Mouse (Mus musculus) heart, postnatal 0 days (tissue): ENCODE measurements at regions not wholly inside any gene's neighbourhood (a gene's known extent, or its start where the extent isn't known, plus 50 kb on each side); places are given as distances from the start of the nearest gene placed in this dataset.

Experiments used
- ATAC-seq: fragments of 200-750 bp; cut with Nextera tagmentation; 2 replicates; pipeline ENCODE4 v1.8.0; 2017; ENCODE audit warnings: low read depth, moderate number of reproducible peaks, moderate library complexity; ENCODE audit not compliant: insufficient read depth
- DNase-seq: peaks from one replicate; pipeline ENCODE4 v3.0.0-alpha.2; 2016; ENCODE audit warnings: low spot score
- H3K27ac ChIP-seq: fragments of 300-500 bp; sonication (generic); 2 replicates; pipeline ENCODE4 v1.5.1; 2014; ENCODE audit warnings: low read depth, mild to moderate bottlenecking
- H3K27me3 ChIP-seq: fragments of 300-500 bp; sonication (generic); 2 replicates; pipeline ENCODE4 v1.6.1; 2014; ENCODE audit warnings: low read length, mixed read lengths; ENCODE audit not compliant: control insufficient read depth, insufficient read depth
- H3K36me3 ChIP-seq: fragments of 300-500 bp; sonication (generic); replicated peaks from 2 replicates; pipeline ENCODE4 v1.6.1; 2014; ENCODE audit warnings: low read length, mixed read lengths; ENCODE audit not compliant: control insufficient read depth, insufficient read depth
- H3K4me1 ChIP-seq: fragments of 300-500 bp; sonication (generic); 2 replicates; pipeline ENCODE4 v1.6.1; 2014; ENCODE audit warnings: antibody characterized with exemption; ENCODE audit not compliant: control insufficient read depth, insufficient read depth
- H3K4me2 ChIP-seq: fragments of 300-500 bp; sonication (generic); 2 replicates; pipeline ENCODE4 v1.6.1; 2014; ENCODE audit warnings: low read depth, mild to moderate bottlenecking, low read length, moderate library complexity
- H3K4me3 ChIP-seq: fragments of 300-500 bp; sonication (generic); 2 replicates; pipeline ENCODE4 v1.5.1; 2014; ENCODE audit warnings: low read depth, low read length
- H3K9ac ChIP-seq: fragments of 300-500 bp; sonication (generic); replicated peaks from 2 replicates; pipeline ENCODE4 v1.6.1; 2014; ENCODE audit warnings: low read depth, low read length, mixed read lengths
- H3K9me3 ChIP-seq: fragments of 300-500 bp; sonication (generic); replicated peaks from 2 replicates; pipeline ENCODE4 v1.6.1; 2016; ENCODE audit warnings: low read length; ENCODE audit not compliant: control insufficient read depth
- CTCF ChIP-seq: IDR thresholded peaks from 2 replicates; pipeline ENCODE4 v1.5.1; 2016; ENCODE audit warnings: antibody characterized with exemption, control low read depth, low read depth
- EP300 ChIP-seq: IDR thresholded peaks from 2 replicates; pipeline ENCODE4 v1.6.1; 2016; ENCODE audit warnings: antibody characterized with exemption, low read depth
- WGBS: fragments of 180-500 bp; shearing (Covaris S2); extraction: QIAGEN DNeasy Blood & Tissue Kit; methylation state at CpG from one replicate; pipeline ENCODE4 v1.1.7; 2014; 5-methylcytosine and 5-hydroxymethylcytosine counted together

- Histone ChIP-seq H3K9ac (no peak overlapping the region), H3K27me3 (no peaks in the 10 kb centered on the region), H3K9me3 (no peaks in the 10 kb centered on the region), H3K4me3 (no peak overlapping the region), H3K36me3 (no peaks in the 10 kb centered on the region), H3K4me1 (no peaks in the 10 kb centered on the region), H3K27ac (no peak overlapping the region), H3K4me2 (no peak overlapping the region)
- TF ChIP-seq CTCF (no peak), EP300 (no peak)
- ATAC-seq (no peak), DNase-seq (no peak)
- WGBS = 88% methylated on average over 2 of the region's 2 CpGs
These were observed 770.9 kb upstream of the Adgrl2 start for GRCm38 (mm10) chr3:149761245-149761644.

DNA sequence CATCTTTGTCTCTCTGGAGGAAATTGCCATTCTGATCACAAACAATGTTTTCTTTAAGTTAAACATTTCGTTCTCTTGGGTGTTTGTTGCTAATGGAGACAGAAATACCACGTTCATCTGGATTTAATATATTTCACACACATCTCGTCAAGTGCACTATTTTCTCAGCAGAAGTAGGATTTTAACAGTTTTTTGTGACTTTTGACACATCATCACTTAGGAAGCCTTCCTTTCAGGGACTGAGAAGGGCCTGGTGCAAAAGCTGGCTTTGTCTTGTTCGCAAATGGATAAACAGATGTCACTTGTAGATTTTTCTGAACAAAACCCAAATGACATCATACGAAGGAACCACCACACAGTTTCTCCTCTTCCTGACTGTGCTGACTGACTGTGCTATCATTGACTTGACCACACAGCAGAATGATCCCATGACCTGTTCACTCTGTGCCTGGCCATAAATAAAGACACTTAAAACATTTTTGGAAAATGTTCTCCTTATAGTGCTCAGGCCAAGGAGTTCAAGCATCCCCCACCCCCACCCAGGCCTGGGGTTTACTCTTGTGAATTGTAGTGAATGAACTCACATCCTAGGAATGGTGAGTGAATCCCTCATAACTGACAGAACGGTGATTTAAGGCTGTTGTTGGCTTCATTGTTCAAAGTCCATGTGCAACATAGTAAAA, 767.7 kb upstream of the Adgrl2 start:
- ATAC-seq = no peak

GRCm38 (mm10) chr3:149736069-149736468, 745.7 kb upstream of the Adgrl2 start:
- WGBS = 80% methylated on average over 3 of the region's 3 CpGs
- Histone ChIP-seq H3K27ac (no peak overlapping the region), H3K9ac (no peak overlapping the region), H3K4me2 (no peak overlapping the region), H3K27me3 (no peaks in the 10 kb centered on the region), H3K9me3 (no peaks in the 10 kb centered on the region), H3K4me1 (no peaks in the 10 kb centered on the region), H3K36me3 (no peaks in the 10 kb centered on the region), H3K4me3 (no peak overlapping the region)
- ATAC-seq (no peak), DNase-seq (no peak)
- TF ChIP-seq CTCF (no peak), EP300 (no peak)

More for the DNA sequence above, 767.7 kb upstream of the Adgrl2 start:
- H3K4me2 ChIP-seq = no peak overlapping the region
- H3K4me3 ChIP-seq = no peak overlapping the region
- DNase-seq = no peak
- no peaks in the 10 kb centered on the region for H3K9me3 ChIP-seq
- WGBS = 75% methylated on average over 6 of the region's 6 CpGs
- H3K4me1 ChIP-seq = no peaks in the 10 kb centered on the region
- H3K36me3 ChIP-seq = no peaks in the 10 kb centered on the region
- H3K27me3 ChIP-seq = no peaks in the 10 kb centered on the region
- no peak for TF ChIP-seq CTCF
- no peak for TF ChIP-seq EP300
- H3K27ac ChIP-seq = no peak overlapping the region
- H3K9ac ChIP-seq = no peak overlapping the region

DNA sequence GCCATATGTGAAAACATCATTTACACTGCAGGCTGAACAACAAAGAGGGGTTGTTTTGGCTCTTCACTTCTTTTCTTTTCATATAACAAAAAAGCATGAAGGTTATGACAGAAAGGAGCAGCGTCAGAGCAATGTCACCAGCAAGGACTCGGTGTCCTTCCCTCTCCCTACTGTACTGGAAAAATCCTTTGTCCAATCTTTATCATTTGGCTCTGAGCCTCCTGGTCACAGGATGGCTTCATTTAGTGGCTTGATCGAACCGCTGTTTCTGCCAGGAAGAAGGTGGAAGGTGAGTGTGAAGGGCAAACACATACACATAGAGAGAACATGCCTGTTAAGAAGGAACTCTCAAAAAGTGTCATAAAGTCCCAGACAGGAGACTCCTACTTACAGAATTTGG, 735.9 kb upstream of the Adgrl2 start:
- H3K9ac ChIP-seq = no peak overlapping the region
- peak; percentile 55 for DNase-seq
- H3K4me3 ChIP-seq = no peak overlapping the region
- H3K4me2 ChIP-seq = no peak overlapping the region
- peak; percentile 68 for ATAC-seq
- peaks cover 17% of the 10 kb centered on the region for H3K4me1 ChIP-seq
- H3K27me3 ChIP-seq = no peaks in the 10 kb centered on the region
- H3K27ac ChIP-seq = peak overlapping the region; percentile 80
- H3K9me3 ChIP-seq = no peaks in the 10 kb centered on the region
- H3K36me3 ChIP-seq = no peaks in the 10 kb centered on the region
- WGBS = 24% methylated on average over 4 of the region's 4 CpGs
- TF ChIP-seq CTCF = no peak
- peak; percentile 74 for TF ChIP-seq EP300

- ATAC-seq (no peak), DNase-seq (no peak)
- Histone ChIP-seq H3K4me2 (no peak overlapping the region), H3K9me3 (no peaks in the 10 kb centered on the region), H3K27ac (peak overlapping the region; percentile 80), H3K36me3 (no peaks in the 10 kb centered on the region), H3K4me3 (no peak overlapping the region), H3K27me3 (no peaks in the 10 kb centered on the region), H3K9ac (no peak overlapping the region), H3K4me1 (peaks cover 21% of the 10 kb centered on the region)
- TF ChIP-seq CTCF (no peak), EP300 (no peak)
- 49% methylated on average over 3 of the region's 3 CpGs for WGBS
These were observed 734.5 kb upstream of the Adgrl2 start for GRCm38 (mm10) chr3:149724879-149725278.

- no peaks in the 10 kb centered on the region for H3K27me3 ChIP-seq
- TF ChIP-seq CTCF (no peak), EP300 (peak; percentile 38; the same call in 1 of the 2 replicates)
- H3K9me3 ChIP-seq = no peaks in the 10 kb centered on the region
- H3K9ac ChIP-seq = no peak overlapping the region
- no peaks in the 10 kb centered on the region for H3K36me3 ChIP-seq
- DNase-seq = peak; percentile 78
- peak overlapping the region; percentile 3; the same call in 1 of the 2 replicates for H3K4me2 ChIP-seq
- peak; percentile 85 for ATAC-seq
- H3K4me3 ChIP-seq = no peak overlapping the region
- H3K27ac ChIP-seq = peak overlapping the region; percentile 80
- peaks cover 19% of the 10 kb centered on the region for H3K4me1 ChIP-seq
- 7% methylated on average over 4 of the region's 4 CpGs for WGBS
These were observed 731.5 kb upstream of the Adgrl2 start for GRCm38 (mm10) chr3:149721832-149722231.
